ENCODE assay signal across 8 mouse cellular contexts in the genomic region with DNA sequence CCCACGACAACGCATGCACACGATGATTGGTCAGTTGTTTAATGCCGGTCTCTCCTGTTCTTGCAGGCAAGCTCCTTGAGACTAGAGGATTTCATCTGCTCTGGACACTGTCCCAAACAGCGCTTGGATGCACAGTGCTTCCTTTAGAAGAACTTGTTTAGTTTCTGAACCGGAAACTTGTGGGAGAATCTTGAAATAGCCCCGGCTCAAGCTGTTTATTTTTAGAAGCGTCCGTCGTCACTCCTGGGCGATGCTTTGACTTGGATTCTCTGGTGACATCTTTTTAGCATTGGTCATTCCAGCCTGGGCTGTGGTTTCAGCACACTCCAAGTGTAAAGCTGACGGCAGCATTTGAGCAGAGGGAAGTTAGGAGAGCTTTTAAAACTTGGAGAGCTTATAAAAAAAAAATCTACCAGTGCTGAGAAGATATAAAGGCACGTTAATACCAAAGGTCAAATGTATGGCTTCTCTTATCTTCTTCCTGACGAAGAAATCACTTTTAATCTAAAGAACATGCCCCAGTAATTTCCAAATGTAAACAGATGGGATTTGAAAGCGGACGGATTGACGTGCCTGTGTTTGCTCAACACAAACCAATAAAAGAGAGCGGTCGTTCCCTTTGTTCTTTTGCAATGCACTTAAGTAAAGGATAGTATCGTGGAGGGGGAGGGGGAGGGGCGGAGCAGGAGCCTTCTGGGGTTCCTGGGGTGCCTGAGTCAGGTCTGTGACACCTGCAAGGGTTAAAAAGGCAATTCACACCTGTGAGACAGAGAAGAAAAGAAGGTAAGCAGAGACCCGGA. TPM values are rescaled to one million over a fixed set of nuclear protein-coding genes. Genes with fewer than 3 reads are reported as not detected.
A peak's percentile ranks its signal among the peaks of the same experiment; 100 is the strongest.
DNase-seq lines count a peak whose midpoint lies in the region; ATAC-seq lines count a peak whose summit lies in the region.

No protein-coding gene starts in this region.

- H3K4me1 ChIP-seq in hindbrain, embryonic 11.5 days (replicated peaks; ENCODE audit: control insufficient read depth, insufficient read depth, low read length), result no peaks in the 10 kb centered on the region
- H3K4me1 ChIP-seq in midbrain, embryonic 14.5 days (ENCODE audit: control insufficient read depth, insufficient read depth, low read length), result no peaks in the 10 kb centered on the region
- no peaks in the 10 kb centered on the region for H3K4me1 ChIP-seq in forebrain, embryonic 13.5 days

- no peaks in the 10 kb centered on the region for H3K27me3 ChIP-seq in hindbrain, embryonic 11.5 days (ENCODE audit: control insufficient read depth, insufficient read depth, low read length)
- H3K27me3 ChIP-seq in midbrain, embryonic 14.5 days (ENCODE audit: control insufficient read depth, insufficient read depth, low read length), result no peaks in the 10 kb centered on the region
- H3K27me3 ChIP-seq in forebrain, embryonic 13.5 days, result no peaks in the 10 kb centered on the region

- WGBS in hindbrain, embryonic 11.5 days, result 31% methylated on average over 22 of the region's 22 CpGs
- WGBS in midbrain, embryonic 14.5 days, result 40% methylated on average over 22 of the region's 22 CpGs
- 44% methylated on average over 22 of the region's 22 CpGs for WGBS in forebrain, embryonic 13.5 days

- H3K27ac ChIP-seq in hindbrain, embryonic 11.5 days (ENCODE audit: low read depth, low read length), result no peak overlapping the region
- no peak overlapping the region for H3K27ac ChIP-seq in midbrain, embryonic 14.5 days (replicated peaks; ENCODE audit: low read depth, low read length)
- H3K27ac ChIP-seq in forebrain, embryonic 13.5 days, result no peak overlapping the region

- intact Hi-C loops in left cerebral cortex, postnatal 36 days (cut with DNase I), result no loop called here

- H3K9ac ChIP-seq in hindbrain, embryonic 11.5 days (ENCODE audit: low read depth, low read length), result no peak overlapping the region
- no peak overlapping the region for H3K9ac ChIP-seq in midbrain, embryonic 14.5 days (replicated peaks; ENCODE audit: low read length)
- no peak overlapping the region for H3K9ac ChIP-seq in forebrain, embryonic 13.5 days

- H3K4me3 ChIP-seq in hindbrain, embryonic 11.5 days (ENCODE audit: low read depth, low read length), result no peak overlapping the region
- no peak overlapping the region for H3K4me3 ChIP-seq in midbrain, embryonic 14.5 days (replicated peaks; ENCODE audit: low read depth, low read length)
- no peak overlapping the region for H3K4me3 ChIP-seq in forebrain, embryonic 13.5 days

- no peaks in the 10 kb centered on the region for H3K9me3 ChIP-seq in hindbrain, embryonic 11.5 days (ENCODE audit: control insufficient read depth, low read length)
- H3K9me3 ChIP-seq in midbrain, embryonic 14.5 days (ENCODE audit: control insufficient read depth, low read length), result no peaks in the 10 kb centered on the region
- no peaks in the 10 kb centered on the region for H3K9me3 ChIP-seq in forebrain, embryonic 13.5 days (replicated peaks)

- no peak overlapping the region for H3K4me2 ChIP-seq in hindbrain, embryonic 11.5 days (replicated peaks; ENCODE audit: low read depth, low read length)
- no peak overlapping the region for H3K4me2 ChIP-seq in midbrain, embryonic 14.5 days (ENCODE audit: low read length)
- H3K4me2 ChIP-seq in forebrain, embryonic 13.5 days, result no peak overlapping the region

- ATAC-seq in hindbrain, embryonic 11.5 days (ENCODE audit: low FRiP score), result no peak
- ATAC-seq in midbrain, embryonic 14.5 days (ENCODE audit: low FRiP score, low TSS enrichment), result no peak
- no peak for ATAC-seq in forebrain, embryonic 13.5 days

- no peaks in the 10 kb centered on the region for H3K36me3 ChIP-seq in hindbrain, embryonic 11.5 days (ENCODE audit: control insufficient read depth, insufficient read depth, low read length)
- H3K36me3 ChIP-seq in midbrain, embryonic 14.5 days (ENCODE audit: control insufficient read depth, insufficient read depth, low read length), result no peaks in the 10 kb centered on the region
- H3K36me3 ChIP-seq in forebrain, embryonic 13.5 days (ENCODE audit: poor library complexity, severe bottlenecking), result no peaks in the 10 kb centered on the region

- peak; percentile 27 for DNase-seq in thymus, postnatal 4 days
- no peak for DNase-seq in thymus, postnatal 36 days
- peak; percentile 46 for DNase-seq in forelimb bud, embryonic 11.5 days (ENCODE audit: low read depth, low spot score)
- peak; percentile 8 for DNase-seq in hindbrain, embryonic 11.5 days (ENCODE audit: low spot score)
- DNase-seq in left cerebral cortex, postnatal 36 days (ENCODE audit: low spot score in 2 of 2), result peak; percentile 23 to 37
- peak; percentile 54 for DNase-seq in midbrain, embryonic 14.5 days
- DNase-seq in cerebellum, adult 11 months, result no peak

RNA-seq across cellular contexts. Expression of a gene that starts 46.5 kb away (rescaled TPM):
- polyA plus RNA-seq in hindbrain, embryonic 11.5 days (2014; fragmentation: Nextera tagmentation; extraction: Ambion mirVana), result 22.1 and 30.8 TPM in 2 replicates
- total RNA-seq in left cerebral cortex, postnatal 36 days (2021), result 100 to 1,000 TPM; 242 to 306 TPM
- 11.1 and 14.5 TPM in 2 replicates for polyA plus RNA-seq in midbrain, embryonic 14.5 days (2014; fragmentation: Nextera tagmentation; extraction: Ambion mirVana)
- polyA plus RNA-seq in forebrain, embryonic 13.5 days (2015; fragmentation: Nextera tagmentation; extraction: Ambion mirVana), result 19.3 and 23.6 TPM in 2 replicates

Comparison
In these comparisons a context has a peak if more than half of its experiments do, and no peak if none do; other contexts are left out.
1. DNase-seq: peak in thymus, postnatal 4 days (single experiment), forelimb bud, embryonic 11.5 days (single experiment), hindbrain, embryonic 11.5 days (single experiment), left cerebral cortex, postnatal 36 days (2 of 2) and midbrain, embryonic 14.5 days (single experiment); none in thymus, postnatal 36 days (0 of 2) and cerebellum, adult 11 months (single experiment).